Mouse (Mus musculus): Measurements from ENCODE around the gene BC005537.
"Not testable (repeated sequence)": the region's sequence is repeated elsewhere in the genome, so short reads cannot be mapped to it uniquely, and the experiment has no call there.

The BC005537 gene

GRCm38 (mm10) chr13:24799925-24800673 is 1.4 kb upstream of the BC005537 start:
- DNase-seq (ENCODE audit: extremely low read depth, low read depth), result peak; percentile 29

- DNase-seq (ENCODE audit: extremely low read depth, low read depth), result peak; percentile 84
These were observed 666 bp upstream of the BC005537 start for GRCm38 (mm10) chr13:24800674-24801307.

- DNase-seq (ENCODE audit: extremely low read depth, low read depth), result peak; percentile 71
These were observed 754 bp downstream of the BC005537 start for GRCm38 (mm10) chr13:24802131-24802691.

GRCm38 (mm10) chr13:24803196-24803595 is 1.7 kb downstream of the BC005537 start:
- DNase-seq (ENCODE audit: extremely low read depth, low read depth), result no peak

GRCm38 (mm10) chr13:24806079-24806478 is 4.6 kb downstream of the BC005537 start:
- no peak for DNase-seq (ENCODE audit: extremely low read depth, low read depth)

GRCm38 (mm10) chr13:24812521-24812920 is 11.1 kb downstream of the BC005537 start:
- DNase-seq (ENCODE audit: extremely low read depth, low read depth), result no peak

GRCm38 (mm10) chr13:24814616-24815015 is 13.2 kb downstream of the BC005537 start:
- no peak for DNase-seq (ENCODE audit: extremely low read depth, low read depth)

- no peak for DNase-seq (ENCODE audit: extremely low read depth, low read depth)
These were observed 15.0 kb downstream of the BC005537 start for GRCm38 (mm10) chr13:24816125-24817092.

GRCm38 (mm10) chr13:24819931-24820330 is 18.5 kb downstream of the BC005537 start:
- DNase-seq (ENCODE audit: extremely low read depth, low read depth), result no peak

- no peak for DNase-seq (ENCODE audit: extremely low read depth, low read depth)
These were observed 21.3 kb downstream of the BC005537 start for GRCm38 (mm10) chr13:24822663-24823343.

GRCm38 (mm10) chr13:24824647-24825046 is 23.2 kb downstream of the BC005537 start:
- DNase-seq (ENCODE audit: extremely low read depth, low read depth), result no peak

- no peak for DNase-seq (ENCODE audit: extremely low read depth, low read depth)
These were observed 24.1 kb downstream of the BC005537 start for GRCm38 (mm10) chr13:24825587-24825986.

GRCm38 (mm10) chr13:24826116-24826515 is 24.7 kb downstream of the BC005537 start:
- DNase-seq (ENCODE audit: extremely low read depth, low read depth), result no peak

GRCm38 (mm10) chr13:24830756-24831352 is 29.4 kb downstream of the BC005537 start:
- DNase-seq (ENCODE audit: extremely low read depth, low read depth), result peak; percentile 32

GRCm38 (mm10) chr13:24831353-24832130 is 30.1 kb downstream of the BC005537 start, which contains the start of the genes Acot13 and Tdp2:
TSS of gene Acot13 (minus strand) at chr13:24831540.
TSS of gene Tdp2 (plus strand) at chr13:24831679.
- DNase-seq (ENCODE audit: extremely low read depth, low read depth), result peak; percentile 89

- no peak for DNase-seq (ENCODE audit: extremely low read depth, low read depth)
These were observed 30.8 kb downstream of the BC005537 start for GRCm38 (mm10) chr13:24832131-24832810.

GRCm38 (mm10) chr13:24832811-24833155 is 31.3 kb downstream of the BC005537 start:
- no peak for DNase-seq (ENCODE audit: extremely low read depth, low read depth)

GRCm38 (mm10) chr13:24837765-24838164 is 36.3 kb downstream of the BC005537 start:
- not testable (repeated sequence) for DNase-seq (ENCODE audit: extremely low read depth, low read depth)

GRCm38 (mm10) chr13:24839831-24840230 is 38.4 kb downstream of the BC005537 start:
- no peak for DNase-seq (ENCODE audit: extremely low read depth, low read depth)
